Mouse (Mus musculus): ENCODE data around the gene Mfsd14a.

The Mfsd14a gene

GRCm38 (mm10) chr3:116653278-116653945 is 9.1 kb downstream of the Mfsd14a start:
- no peak for DNase-seq (ENCODE audit: low spot score in 2 of 2)

DNA sequence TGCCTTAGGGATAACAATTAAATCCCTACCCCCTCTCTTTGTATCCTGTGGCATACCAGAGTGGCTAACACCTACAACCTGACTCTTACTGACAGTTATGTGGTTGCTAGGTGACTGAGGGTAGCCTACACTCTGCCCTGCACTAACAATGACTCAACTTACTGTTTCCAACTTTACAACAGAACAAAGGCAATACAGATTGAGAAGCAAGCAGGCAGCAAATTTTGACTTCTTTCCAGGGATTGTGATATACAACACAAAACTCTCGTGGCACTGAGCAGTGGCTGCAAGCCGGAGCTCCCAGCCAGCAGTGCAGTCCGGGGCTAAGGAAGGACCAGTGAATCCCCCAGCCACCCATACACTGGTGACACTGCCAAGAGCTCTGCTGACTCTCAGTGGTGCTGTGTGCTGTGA is 10.4 kb downstream of the Mfsd14a start:
- peak in 1 of 2 experiments; percentile 20 for DNase-seq (ENCODE audit: low spot score in 2 of 2)

- peak in 1 of 2 experiments; percentile 23 for DNase-seq (ENCODE audit: low spot score in 2 of 2)
These were observed 11.8 kb downstream of the Mfsd14a start for GRCm38 (mm10) chr3:116650698-116651097.

- no peak for DNase-seq (ENCODE audit: low spot score in 2 of 2)
These were observed 13.7 kb downstream of the Mfsd14a start for GRCm38 (mm10) chr3:116648805-116649204.

DNA sequence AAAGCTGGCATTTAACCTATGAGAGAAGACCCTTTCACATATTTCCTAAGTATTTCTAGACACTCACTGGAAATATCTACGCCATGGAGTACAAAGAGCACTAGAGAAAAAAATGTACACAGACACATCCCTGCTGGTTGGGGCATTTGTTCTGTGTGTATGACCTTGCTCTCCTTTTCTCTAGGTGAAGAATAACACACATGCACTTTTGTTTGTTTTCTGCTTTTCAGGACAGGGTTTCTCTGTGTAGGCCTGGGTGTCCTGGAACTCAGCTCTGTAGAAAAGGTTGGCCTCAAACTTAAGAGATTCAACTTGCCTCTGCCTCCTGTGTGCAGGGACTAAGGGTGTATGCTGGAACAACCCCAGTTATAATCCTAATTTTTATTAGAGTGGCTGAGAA is 16.1 kb downstream of the Mfsd14a start:
- no peak for DNase-seq (ENCODE audit: low spot score in 2 of 2)

DNA sequence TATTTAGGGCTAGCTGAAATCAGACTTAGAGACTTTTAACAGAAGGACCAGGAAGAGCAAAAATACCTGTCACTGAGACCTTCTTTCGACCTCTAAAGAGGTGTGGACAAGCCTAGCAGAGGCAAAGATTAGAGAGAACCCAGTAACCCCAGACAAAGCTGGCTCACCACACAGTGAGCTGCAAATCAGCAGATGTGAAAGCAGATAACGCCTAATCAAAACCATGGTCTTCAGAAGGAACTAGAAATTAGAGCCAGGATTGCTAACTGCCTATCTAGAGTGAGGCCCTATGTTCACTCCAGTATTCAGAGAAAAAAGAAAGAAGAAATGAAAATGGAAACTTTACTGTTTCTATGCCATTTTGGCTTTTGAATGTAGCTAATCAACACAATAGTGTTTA is 20.1 kb downstream of the Mfsd14a start:
- no peak for DNase-seq (ENCODE audit: low spot score in 2 of 2)

DNA sequence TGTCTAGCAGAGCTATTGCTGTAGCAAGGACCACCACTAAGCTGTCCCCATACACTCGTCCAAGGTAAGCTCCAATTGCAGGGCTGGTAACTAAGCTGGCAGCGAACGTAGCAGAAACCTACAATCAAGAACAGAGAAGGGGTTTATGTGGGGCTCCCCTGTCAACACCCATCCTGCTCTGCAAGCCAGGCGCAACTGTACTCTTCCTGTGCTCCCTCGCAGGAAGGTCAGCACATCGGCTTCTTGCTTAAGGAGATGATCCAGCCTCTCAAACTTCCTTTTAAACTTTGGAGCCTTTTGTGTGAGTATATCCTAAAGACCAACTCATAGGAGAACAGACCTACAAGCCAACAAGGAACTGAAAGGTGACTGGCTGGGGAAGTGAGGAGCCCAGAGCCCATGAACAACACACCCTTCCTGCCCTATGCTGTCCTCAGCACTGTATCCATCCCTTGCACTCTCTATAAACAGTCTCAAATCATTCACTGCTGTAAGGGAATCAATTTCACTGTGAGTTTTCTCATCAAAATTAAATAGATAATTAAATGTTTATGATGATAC is 20.6 kb downstream of the Mfsd14a start:
- no peak for DNase-seq (ENCODE audit: low spot score in 2 of 2)

DNA sequence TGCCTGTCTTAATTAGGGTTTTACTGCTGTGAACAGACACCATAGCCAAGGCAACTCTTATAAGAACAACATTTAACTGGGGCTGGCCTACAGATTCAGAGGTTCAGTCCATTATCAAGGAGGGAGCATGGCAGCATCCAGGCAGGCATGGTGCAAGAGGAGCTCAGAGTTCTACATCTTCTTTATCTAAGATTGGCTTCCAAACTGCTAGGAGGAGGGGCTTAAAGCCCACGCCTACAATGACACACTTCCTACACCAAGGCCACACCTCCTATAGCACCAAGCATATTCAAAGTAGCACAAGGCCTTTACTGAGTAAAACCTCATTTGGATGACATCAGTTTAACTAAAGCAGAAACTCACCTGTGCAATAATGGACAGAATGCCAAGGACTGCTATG is 22.5 kb downstream of the Mfsd14a start:
- DNase-seq (ENCODE audit: low spot score in 2 of 2): no peak

DNA sequence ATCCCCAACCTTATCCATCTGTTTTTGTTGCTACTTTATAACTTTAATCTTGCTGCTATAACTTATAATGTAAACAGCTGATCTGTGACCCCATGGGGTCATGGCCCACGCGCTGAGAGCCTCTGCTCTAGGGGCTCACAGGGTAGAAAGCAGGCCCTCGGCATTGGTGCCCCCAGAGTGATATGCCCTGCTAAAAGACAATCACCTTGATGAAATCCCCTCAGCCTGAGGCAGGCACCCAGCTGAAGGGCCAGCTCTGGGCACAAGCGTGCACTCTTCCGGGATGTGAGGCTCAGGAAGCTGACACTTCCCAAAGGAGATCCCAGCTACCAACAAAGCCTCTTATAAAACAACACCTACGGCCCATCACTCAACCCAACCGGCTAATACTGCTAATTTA is 23.9 kb downstream of the Mfsd14a start:
- no peak for DNase-seq (ENCODE audit: low spot score in 2 of 2)

DNA sequence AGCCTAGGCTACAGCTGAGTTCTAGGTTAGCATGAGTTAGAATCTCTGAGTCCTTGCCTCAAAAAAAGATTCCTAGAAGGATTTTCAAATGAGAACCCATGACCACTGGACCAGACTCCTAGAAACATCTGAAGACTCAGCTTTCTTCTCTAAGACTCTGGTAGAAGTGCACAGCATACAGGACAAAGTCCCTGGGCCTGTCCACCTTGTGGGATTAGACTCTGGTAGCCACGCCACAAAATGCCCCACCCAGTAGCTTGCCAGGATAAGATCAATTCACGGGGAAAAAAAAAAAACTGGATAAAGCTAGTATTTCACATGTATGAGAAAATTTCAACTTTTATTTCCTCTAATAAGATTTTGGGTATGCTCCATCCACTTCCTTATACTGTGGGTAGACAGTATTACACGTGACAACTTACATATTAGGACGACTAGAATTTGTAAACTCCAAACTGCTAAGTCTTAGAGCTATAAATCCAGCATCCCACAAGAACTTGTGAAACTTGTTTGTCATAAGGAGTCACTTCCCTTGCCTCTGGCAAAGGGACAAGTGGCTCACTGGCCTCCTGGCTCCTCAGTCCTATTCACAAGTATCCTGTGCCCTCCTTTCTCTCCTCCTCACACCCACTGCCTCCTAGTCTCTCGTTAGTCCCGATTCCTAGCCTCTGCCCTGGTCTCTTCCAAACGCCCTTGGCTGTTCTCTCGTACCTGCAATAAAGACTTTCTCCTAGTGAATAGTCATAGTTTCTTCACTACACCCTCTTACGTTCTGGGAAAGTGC is 24.6 kb downstream of the Mfsd14a start:
- DNase-seq (ENCODE audit: low spot score in 2 of 2): no peak

DNA sequence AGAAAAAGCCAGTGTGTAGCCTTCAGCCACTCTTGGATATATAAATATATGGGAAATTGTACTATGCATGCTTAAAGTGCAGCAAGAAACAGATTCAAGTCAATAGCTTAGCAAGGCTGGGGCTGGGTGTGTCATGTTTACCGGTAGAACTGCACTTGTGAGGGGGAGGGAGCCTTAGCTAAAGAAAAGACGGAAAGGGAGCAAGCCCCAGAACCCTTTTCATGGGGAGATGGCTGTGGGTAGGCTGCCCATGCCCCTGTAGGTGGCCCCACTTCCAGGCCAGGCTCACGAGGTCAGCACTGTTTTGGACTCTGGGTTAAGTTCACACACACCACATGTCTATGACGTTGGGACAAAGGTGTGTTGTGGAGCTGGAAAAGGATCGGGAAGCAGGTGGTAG is 26.7 kb downstream of the Mfsd14a start:
- DNase-seq (ENCODE audit: low spot score in 2 of 2): no peak

GRCm38 (mm10) chr3:116634853-116635252 is 27.6 kb downstream of the Mfsd14a start:
- DNase-seq (ENCODE audit: low spot score in 2 of 2): no peak

GRCm38 (mm10) chr3:116634091-116634490 is 28.4 kb downstream of the Mfsd14a start:
- DNase-seq (ENCODE audit: low spot score in 2 of 2): no peak

- DNase-seq (ENCODE audit: low spot score in 2 of 2): no peak
These were observed 29.5 kb downstream of the Mfsd14a start for GRCm38 (mm10) chr3:116632971-116633370.

DNA sequence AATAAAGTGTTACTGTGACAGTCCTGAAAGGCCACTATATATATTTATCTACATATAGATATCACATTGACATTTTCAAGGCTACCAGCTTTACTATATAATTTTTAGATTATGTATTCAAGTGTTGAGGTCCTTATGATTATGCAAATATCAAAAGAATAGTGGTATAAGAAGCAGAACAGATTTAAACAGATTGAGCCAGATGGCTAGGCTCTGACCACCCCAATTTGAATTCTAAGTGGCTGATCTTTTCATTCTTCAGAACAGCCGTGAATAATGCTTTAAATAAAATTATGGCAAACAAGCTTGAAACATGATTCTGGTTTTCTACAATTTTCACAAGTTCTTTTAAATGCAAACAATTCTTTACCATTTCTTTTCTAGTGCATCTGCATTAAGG is 31.0 kb downstream of the Mfsd14a start:
- DNase-seq (ENCODE audit: low spot score in 2 of 2): no peak

GRCm38 (mm10) chr3:116622641-116623040 is 39.8 kb downstream of the Mfsd14a start:
- no peak for DNase-seq (ENCODE audit: low spot score in 2 of 2)

GRCm38 (mm10) chr3:116620636-116621370 is 41.7 kb downstream of the Mfsd14a start:
- no peak for DNase-seq (ENCODE audit: low spot score in 2 of 2)

- DNase-seq (ENCODE audit: low spot score in 2 of 2): no peak
These were observed 43.6 kb downstream of the Mfsd14a start for GRCm38 (mm10) chr3:116618855-116619254.

GRCm38 (mm10) chr3:116615318-116616068 is 47.0 kb downstream of the Mfsd14a start:
- DNase-seq (ENCODE audit: low spot score in 2 of 2): no peak

- DNase-seq (ENCODE audit: low spot score in 2 of 2): no peak
These were observed 48.1 kb downstream of the Mfsd14a start, which contains the start of gene Trmt13 for GRCm38 (mm10) chr3:116614295-116614892. Trmt13 (minus strand) TSS chr3:116614587.

DNA sequence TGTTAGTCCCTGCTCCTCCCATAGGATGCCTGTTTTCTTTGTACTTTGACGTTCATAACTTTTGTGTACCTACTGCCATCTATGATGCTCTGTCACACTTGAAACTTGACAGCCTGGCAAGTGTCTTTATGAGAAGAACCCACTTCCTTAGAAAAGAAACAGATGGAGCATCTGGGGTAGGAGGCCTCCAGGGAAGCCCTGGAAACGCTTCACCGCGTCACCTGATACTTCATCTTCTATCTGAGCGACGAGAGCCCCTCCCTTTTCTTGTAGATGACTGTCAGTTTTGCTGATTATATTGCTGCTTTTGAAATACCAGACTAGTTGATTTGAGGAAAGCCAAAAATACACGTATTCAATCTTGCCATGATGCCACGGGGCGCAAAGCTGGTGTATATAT is 57.9 kb downstream of the Mfsd14a start:
- DNase-seq (ENCODE audit: low spot score in 2 of 2): no peak

All from frontal cortex, postnatal 36 days (tissue).